Mouse (Mus musculus): ENCODE results near the gene Hsd3b7. TPM values are rescaled to one million over a fixed set of nuclear protein-coding genes. Genes with fewer than 3 reads are reported as not detected.
A peak's percentile ranks its signal among the peaks of the same experiment; 100 is the strongest.

The Hsd3b7 gene
- polyA plus RNA-seq, 1 experiment from 2014 or later = 5.4 TPM

GRCm38 (mm10) chr7:127777474-127778266 is 22.7 kb upstream of the Hsd3b7 start:
- Histone ChIP-seq H3K36me3 (replicated peaks) (peaks cover 44% of the 10 kb centered on the region), H3K27ac (peak overlapping the region; percentile 100), H3K27me3 (ENCODE audit: poor library complexity, severe bottlenecking) (no peaks in the 10 kb centered on the region), H3K4me1 (peaks cover 20% of the 10 kb centered on the region), H3K4me3 (peak overlapping the region; percentile 95), H3K9me3 (no peaks in the 10 kb centered on the region)
- WGBS = 3% methylated on average over 64 of the region's 66 CpGs
- peak; percentile 77 for DNase-seq (ENCODE audit: extremely low spot score, low spot score)

GRCm38 (mm10) chr7:127778350-127778749 is 22.1 kb upstream of the Hsd3b7 start:
- peaks cover 51% of the 10 kb centered on the region for H3K36me3 ChIP-seq (replicated peaks)
- peaks cover 20% of the 10 kb centered on the region for H3K4me1 ChIP-seq
- peak overlapping the region; percentile 95 for H3K4me3 ChIP-seq
- 79% methylated on average over 4 of the region's 4 CpGs for WGBS
- H3K9me3 ChIP-seq = no peaks in the 10 kb centered on the region
- no peak for DNase-seq (ENCODE audit: extremely low spot score, low spot score)
- H3K27ac ChIP-seq = peak overlapping the region; percentile 100
- no peaks in the 10 kb centered on the region for H3K27me3 ChIP-seq (ENCODE audit: poor library complexity, severe bottlenecking)

GRCm38 (mm10) chr7:127785308-127785707 is 15.1 kb upstream of the Hsd3b7 start, which contains the start of gene Gm49388:
TSS of gene Gm49388 (plus strand) at chr7:127785608.
- 89% methylated on average over 7 of the region's 7 CpGs for WGBS

GRCm38 (mm10) chr7:127797076-127797845 is 3.1 kb upstream of the Hsd3b7 start:
- Histone ChIP-seq H3K27me3 (ENCODE audit: poor library complexity, severe bottlenecking) (no peaks in the 10 kb centered on the region), H3K27ac (no peak overlapping the region), H3K4me3 (no peak overlapping the region), H3K36me3 (replicated peaks) (peaks cover 94% of the 10 kb centered on the region), H3K4me1 (peaks cover 11% of the 10 kb centered on the region), H3K9me3 (no peaks in the 10 kb centered on the region)
- 95% methylated on average over 23 of the region's 23 CpGs for WGBS
- no peak for DNase-seq (ENCODE audit: extremely low spot score, low spot score)

More at GRCm38 (mm10) chr7:127785308-127785707, 15.1 kb upstream of the Hsd3b7 start, which contains the start of gene Gm49388:
- no peak for DNase-seq (ENCODE audit: extremely low spot score, low spot score)
- H3K36me3 ChIP-seq (replicated peaks) = peaks cover 100% of the 10 kb centered on the region
- no peaks in the 10 kb centered on the region for H3K9me3 ChIP-seq
- no peaks in the 10 kb centered on the region for H3K27me3 ChIP-seq (ENCODE audit: poor library complexity, severe bottlenecking)
- H3K27ac ChIP-seq = no peak within 1 kb of the TSS
- no peaks in the 10 kb centered on the region for H3K4me1 ChIP-seq
- H3K4me3 ChIP-seq = no peak within 1 kb of the TSS

- Histone ChIP-seq H3K4me3 (no peak overlapping the region), H3K4me1 (peaks cover 11% of the 10 kb centered on the region), H3K27me3 (ENCODE audit: poor library complexity, severe bottlenecking) (no peaks in the 10 kb centered on the region), H3K9me3 (no peaks in the 10 kb centered on the region), H3K27ac (no peak overlapping the region), H3K36me3 (replicated peaks) (peaks cover 93% of the 10 kb centered on the region)
- 91% methylated on average over 4 of the region's 4 CpGs for WGBS
- DNase-seq (ENCODE audit: extremely low spot score, low spot score) = no peak
Observed at GRCm38 (mm10) chr7:127798591-127798990, 1.8 kb upstream of the Hsd3b7 start.

- Histone ChIP-seq H3K4me1 (peaks cover 11% of the 10 kb centered on the region), H3K4me3 (no peak overlapping the region), H3K9me3 (no peaks in the 10 kb centered on the region), H3K27me3 (ENCODE audit: poor library complexity, severe bottlenecking) (no peaks in the 10 kb centered on the region), H3K27ac (no peak overlapping the region), H3K36me3 (replicated peaks) (peaks cover 93% of the 10 kb centered on the region)
- WGBS = 91% methylated on average over 13 of the region's 13 CpGs
- DNase-seq (ENCODE audit: extremely low spot score, low spot score) = no peak
Observed at GRCm38 (mm10) chr7:127799211-127799610, 1.2 kb upstream of the Hsd3b7 start.

- Histone ChIP-seq H3K4me3 (no peak overlapping the region), H3K36me3 (replicated peaks) (peaks cover 89% of the 10 kb centered on the region), H3K27ac (no peak overlapping the region), H3K4me1 (peaks cover 11% of the 10 kb centered on the region), H3K9me3 (no peaks in the 10 kb centered on the region), H3K27me3 (ENCODE audit: poor library complexity, severe bottlenecking) (no peaks in the 10 kb centered on the region)
- 95% methylated on average over 1 of the region's 1 CpGs for WGBS
- no peak for DNase-seq (ENCODE audit: extremely low spot score, low spot score)
Observed at GRCm38 (mm10) chr7:127799738-127800137, 666 bp upstream of the Hsd3b7 start.

- Histone ChIP-seq H3K4me3 (peak overlapping the region; percentile 25; the same call in 1 of the 2 replicates), H3K4me1 (peaks cover 11% of the 10 kb centered on the region), H3K27ac (0 out of 2 replicates have a peak overlapping the region, but pooled peaks have one; percentile 62), H3K9me3 (no peaks in the 10 kb centered on the region), H3K27me3 (ENCODE audit: poor library complexity, severe bottlenecking) (no peaks in the 10 kb centered on the region), H3K36me3 (replicated peaks) (peaks cover 79% of the 10 kb centered on the region)
- no peak for DNase-seq (ENCODE audit: extremely low spot score, low spot score)
- 91% methylated on average over 8 of the region's 8 CpGs for WGBS
Observed at GRCm38 (mm10) chr7:127801010-127801621, 712 bp downstream of the Hsd3b7 start.

GRCm38 (mm10) chr7:127802313-127802712 is 1.9 kb downstream of the Hsd3b7 start:
- no peak overlapping the region for H3K27ac ChIP-seq
- 93% methylated on average over 17 of the region's 17 CpGs for WGBS
- H3K27me3 ChIP-seq (ENCODE audit: poor library complexity, severe bottlenecking) = no peaks in the 10 kb centered on the region
- no peak for DNase-seq (ENCODE audit: extremely low spot score, low spot score)
- H3K4me1 ChIP-seq = peaks cover 11% of the 10 kb centered on the region
- peaks cover 67% of the 10 kb centered on the region for H3K36me3 ChIP-seq (replicated peaks)
- no peak overlapping the region for H3K4me3 ChIP-seq
- H3K9me3 ChIP-seq = no peaks in the 10 kb centered on the region

GRCm38 (mm10) chr7:127808821-127809220 is 8.4 kb downstream of the Hsd3b7 start:
- H3K27me3 ChIP-seq (ENCODE audit: poor library complexity, severe bottlenecking) = no peaks in the 10 kb centered on the region
- WGBS = 72% methylated on average over 5 of the region's 5 CpGs
- no peak overlapping the region for H3K4me3 ChIP-seq
- H3K4me1 ChIP-seq = no peaks in the 10 kb centered on the region
- no peak overlapping the region for H3K27ac ChIP-seq
- H3K36me3 ChIP-seq (replicated peaks) = peaks cover 47% of the 10 kb centered on the region
- H3K9me3 ChIP-seq = no peaks in the 10 kb centered on the region
- no peak for DNase-seq (ENCODE audit: extremely low spot score, low spot score)

GRCm38 (mm10) chr7:127809846-127810245 is 9.4 kb downstream of the Hsd3b7 start:
- Histone ChIP-seq H3K9me3 (no peaks in the 10 kb centered on the region), H3K27me3 (ENCODE audit: poor library complexity, severe bottlenecking) (no peaks in the 10 kb centered on the region), H3K4me3 (no peak overlapping the region), H3K36me3 (replicated peaks) (peaks cover 52% of the 10 kb centered on the region), H3K27ac (no peak overlapping the region), H3K4me1 (no peaks in the 10 kb centered on the region)
- DNase-seq (ENCODE audit: extremely low spot score, low spot score) = no peak
- 94% methylated on average over 1 of the region's 1 CpGs for WGBS

GRCm38 (mm10) chr7:127810650-127811049 is 10.2 kb downstream of the Hsd3b7 start:
- DNase-seq (ENCODE audit: extremely low spot score, low spot score) = no peak
- peaks cover 53% of the 10 kb centered on the region for H3K36me3 ChIP-seq (replicated peaks)
- H3K27ac ChIP-seq = no peak overlapping the region
- no peaks in the 10 kb centered on the region for H3K27me3 ChIP-seq (ENCODE audit: poor library complexity, severe bottlenecking)
- no peaks in the 10 kb centered on the region for H3K9me3 ChIP-seq
- 80% methylated on average over 10 of the region's 10 CpGs for WGBS
- no peak overlapping the region for H3K4me3 ChIP-seq
- H3K4me1 ChIP-seq = no peaks in the 10 kb centered on the region
